Mouse (Mus musculus) large intestine, adult 2 months (tissue): ENCODE results near the gene Pf4. TPM values are rescaled to one million over a fixed set of nuclear protein-coding genes. Genes with fewer than 3 reads are reported as not detected.

ENCODE experiments used
- DNase-seq: peaks from one replicate; pipeline ENCODE4 v3.0.0-alpha.2; 2012; ENCODE audit warnings: low read depth, low spot score
- whole genome bisulfite sequencing: fragments of 180-500 bp; shearing (Covaris S2); methylation state at CpG from one replicate; pipeline ENCODE4 v1.1.7; 2018; 5-methylcytosine and 5-hydroxymethylcytosine counted together
- polyA plus RNA-seq: library from polyadenylated mRNA; depleted of rRNA; stranded (reverse); fragments of >200 nt; gene quantifications from 2 replicates; pipeline ENCODE4 v1.2.3, GENCODE M21; 2012; rRNA removed

Pf4 gene
- polyA plus RNA-seq, result 14.5 and 15.5 TPM in 2 replicates

DNA sequence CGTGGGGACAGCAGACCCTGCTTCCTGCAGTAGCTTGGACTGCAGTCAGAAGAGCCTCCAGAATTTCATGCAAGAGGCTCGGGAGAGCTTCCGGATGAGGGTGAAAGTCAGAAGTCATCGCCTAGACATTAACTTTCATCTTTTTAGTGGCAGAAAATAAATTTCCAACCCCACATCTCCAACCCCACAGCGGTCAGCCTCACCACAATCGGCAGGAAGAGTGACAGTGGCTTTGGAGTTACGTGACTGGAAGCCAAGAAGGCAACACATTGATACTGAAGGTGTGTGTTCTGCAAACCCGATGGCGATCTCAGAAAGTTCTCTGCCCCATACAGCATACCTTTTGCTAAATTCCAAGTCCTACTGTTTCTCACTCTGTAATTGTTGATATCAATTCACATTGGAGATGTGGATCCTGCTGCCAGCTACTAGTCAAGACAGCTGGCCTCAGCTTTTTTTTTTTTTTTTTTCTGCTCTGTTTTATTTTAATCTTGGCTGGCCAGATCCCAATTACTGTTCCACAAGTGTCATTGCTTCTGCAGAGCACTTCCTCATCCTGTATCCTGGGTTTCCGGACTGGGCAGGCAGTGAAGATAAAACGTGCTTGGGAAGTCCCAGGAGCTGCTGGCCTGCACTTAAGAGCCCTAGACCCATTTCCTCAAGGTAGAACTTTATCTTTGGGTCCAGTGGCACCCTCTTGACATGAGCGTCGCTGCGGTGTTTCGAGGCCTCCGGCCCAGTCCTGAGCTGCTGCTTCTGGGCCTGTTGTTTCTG, at the start of gene Pf4:
Pf4 (plus strand) TSS at position 556 of the 774 bp plus-strand sequence.
- 68% methylated on average over 16 of the region's 16 CpGs for WGBS
- DNase-seq, result no peak

DNA sequence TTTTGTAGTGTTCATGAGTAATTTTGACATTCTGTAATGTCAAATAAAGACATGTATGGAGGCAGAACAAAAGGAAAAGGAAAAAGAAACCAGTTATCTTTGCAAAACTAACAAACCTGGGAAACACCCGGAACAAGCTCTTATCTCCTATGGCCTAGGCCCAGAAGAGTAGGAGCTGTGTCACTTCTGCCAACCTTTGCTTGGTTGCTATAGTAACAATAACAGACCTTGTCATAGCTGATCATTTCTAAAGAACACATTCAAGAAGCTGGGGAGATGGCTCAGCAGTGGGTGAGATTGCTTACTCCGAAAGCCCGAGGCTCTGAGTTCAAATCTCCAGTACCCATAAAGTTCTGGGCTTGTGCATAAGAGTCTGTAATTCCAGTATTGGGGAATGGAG, 49.6 kb upstream of the Pf4 start:
- DNase-seq, result no peak
- 57% methylated on average over 3 of the region's 3 CpGs for WGBS

DNA sequence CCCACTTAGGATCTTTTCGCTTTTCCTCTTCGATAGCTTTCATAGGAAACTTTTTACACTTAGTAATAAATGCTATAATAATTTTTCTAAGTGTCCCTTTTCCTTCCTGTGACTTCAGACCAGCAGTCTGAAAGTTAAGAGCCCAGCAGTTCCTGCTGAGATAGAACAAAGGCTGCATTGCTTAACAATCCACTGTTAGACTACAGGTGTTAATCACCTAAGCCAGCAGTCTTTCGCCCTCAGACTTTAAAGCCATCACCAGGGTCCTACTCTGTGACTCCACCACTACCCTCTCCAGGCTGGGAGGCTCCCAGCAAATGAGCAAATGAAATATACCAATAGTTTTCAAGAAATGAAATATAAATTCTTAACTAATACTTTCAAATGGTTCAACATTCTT, 44.0 kb upstream of the Pf4 start:
- WGBS, result 30% methylated on average over 3 of the region's 3 CpGs
- no peak for DNase-seq

DNA sequence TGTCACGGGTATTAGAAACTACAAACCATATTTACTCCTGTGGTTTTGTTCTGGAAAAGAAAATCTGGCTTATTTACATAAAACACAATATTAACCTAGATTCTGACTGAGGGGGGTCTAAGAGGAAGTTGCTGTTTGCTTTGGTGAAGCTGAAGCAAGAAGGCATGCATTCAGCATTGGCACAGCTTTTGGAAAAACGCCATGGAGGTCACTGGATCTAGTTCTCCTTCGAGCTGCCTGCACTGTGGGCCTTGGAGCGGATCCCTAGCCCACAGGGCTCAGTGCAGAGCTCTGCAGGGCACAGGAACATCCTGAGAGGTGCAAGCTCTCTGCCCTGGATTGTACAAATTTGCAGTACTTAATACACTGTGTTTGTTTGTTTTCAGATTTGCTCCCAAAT, 40.8 kb upstream of the Pf4 start:
- 27% methylated on average over 4 of the region's 4 CpGs for WGBS
- DNase-seq, result no peak

DNA sequence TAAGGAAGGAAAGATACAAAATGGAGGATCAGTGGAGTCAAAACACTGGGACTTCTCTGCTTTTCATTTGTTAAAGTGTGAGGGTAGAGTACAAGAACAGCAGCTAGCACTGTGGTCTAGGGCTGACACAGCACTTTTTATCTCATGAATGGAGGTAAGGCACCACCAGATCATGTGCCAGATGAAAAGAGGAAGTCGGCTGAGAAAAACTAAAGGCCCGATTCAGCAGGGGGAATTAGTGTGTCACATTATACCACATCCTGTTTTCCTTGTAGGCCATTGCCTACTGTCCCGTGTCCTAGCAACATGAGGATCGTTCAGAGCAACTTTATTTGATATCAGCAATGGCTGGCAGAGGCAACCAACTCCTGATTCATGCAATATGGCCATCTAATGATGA, 30.2 kb upstream of the Pf4 start:
- no peak for DNase-seq
- 50% methylated on average over 4 of the region's 4 CpGs for WGBS

DNA sequence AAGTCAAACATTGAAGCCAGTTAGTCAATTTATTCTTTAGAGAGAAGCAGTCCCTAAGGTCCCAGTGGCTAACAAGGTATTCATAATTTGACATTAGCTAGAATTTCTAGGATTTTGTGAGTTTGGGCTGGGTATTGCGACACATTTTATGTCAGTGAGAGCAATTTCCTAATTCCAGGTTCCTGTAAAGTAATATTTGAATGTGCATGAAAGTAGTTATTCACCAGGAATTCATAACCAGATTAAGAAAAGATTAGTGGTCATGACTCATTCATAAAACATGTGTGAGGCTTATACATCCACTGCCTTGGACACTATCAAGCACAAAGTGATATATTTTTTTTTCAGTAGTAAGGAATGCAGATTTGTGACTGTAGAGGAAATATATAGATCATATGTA, 18.3 kb upstream of the Pf4 start:
- WGBS, result 91% methylated on average over 1 of the region's 1 CpGs
- no peak for DNase-seq

DNA sequence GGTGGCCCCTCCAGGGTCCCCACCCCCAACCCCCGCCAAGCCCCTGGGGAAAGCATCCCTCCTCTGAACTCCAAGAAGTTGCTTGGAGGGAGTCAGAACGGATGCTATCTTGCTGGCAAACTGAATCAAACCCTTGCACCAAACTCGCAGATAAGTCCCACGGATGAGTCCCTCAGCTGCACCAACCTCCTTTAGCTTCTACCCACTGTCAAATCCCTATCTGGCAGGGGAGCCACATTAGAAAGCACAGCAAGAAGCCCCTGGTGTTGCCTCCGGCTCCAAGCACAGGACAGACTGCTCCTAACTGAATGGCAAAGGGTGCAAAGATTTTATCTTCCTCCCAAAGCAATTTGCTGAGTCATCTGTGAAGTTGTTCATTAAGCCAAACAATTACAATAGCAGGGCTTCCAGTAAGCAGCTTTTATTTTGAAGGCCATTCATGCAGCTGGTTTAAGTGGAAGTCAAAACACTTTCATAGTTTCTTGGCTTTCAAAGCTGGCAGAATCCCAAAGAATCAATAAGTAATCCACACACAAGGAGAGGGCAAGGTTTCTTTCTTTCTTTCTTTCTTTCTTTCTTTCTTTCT, 14.1 kb upstream of the Pf4 start:
- 39% methylated on average over 5 of the region's 5 CpGs for WGBS
- no peak for DNase-seq

DNA sequence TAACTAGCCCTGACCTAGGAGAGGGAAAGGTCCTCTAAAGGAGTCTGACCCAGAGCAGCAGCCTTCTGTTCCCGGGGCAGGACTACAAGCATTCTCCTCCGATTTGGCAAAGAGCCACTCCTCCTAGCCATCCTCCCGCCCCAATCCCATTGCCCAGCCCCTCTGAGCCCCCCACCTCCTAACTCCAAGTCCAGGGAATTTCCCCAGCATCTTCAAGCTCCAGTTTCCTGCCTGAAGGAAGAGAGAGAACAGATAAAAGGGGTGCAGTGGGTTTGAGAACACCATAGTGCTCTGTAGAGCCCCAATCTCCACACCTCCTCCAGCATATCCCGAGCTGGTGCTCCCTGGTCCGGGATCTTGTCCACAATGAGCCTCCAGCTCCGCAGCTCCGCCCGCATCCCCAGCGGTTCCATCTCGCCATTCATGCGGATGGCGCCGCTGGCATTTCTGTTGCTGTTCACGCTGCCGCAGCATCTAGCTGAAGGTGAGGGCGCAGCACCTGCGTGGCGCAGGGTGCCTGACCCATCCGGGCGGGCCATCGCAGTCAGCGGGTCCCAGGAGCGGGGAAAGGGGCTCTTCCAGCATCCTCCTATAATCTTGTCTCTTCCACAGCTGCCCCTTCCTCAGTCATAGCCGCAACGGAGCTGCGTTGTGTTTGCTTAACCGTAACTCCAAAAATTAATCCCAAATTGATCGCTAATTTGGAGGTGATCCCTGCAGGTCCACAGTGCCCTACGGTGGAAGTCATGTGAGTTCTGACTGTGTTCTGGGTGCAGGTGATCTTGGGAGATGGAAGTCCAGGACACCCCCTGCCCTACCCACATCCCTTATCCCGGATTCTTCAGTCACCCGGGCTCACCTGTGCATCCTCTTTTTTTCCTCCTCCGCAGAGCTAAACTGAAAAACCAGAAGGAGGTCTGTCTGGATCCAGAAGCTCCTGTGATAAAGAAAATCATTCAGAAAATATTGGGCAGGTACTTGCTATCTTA, 12.9 kb upstream of the Pf4 start, which contains the start of gene Cxcl5:
Cxcl5 (plus strand) TSS at position 284 of the 989 bp plus-strand sequence.
- no peak for DNase-seq
- 7% methylated on average over 32 of the region's 32 CpGs for WGBS

DNA sequence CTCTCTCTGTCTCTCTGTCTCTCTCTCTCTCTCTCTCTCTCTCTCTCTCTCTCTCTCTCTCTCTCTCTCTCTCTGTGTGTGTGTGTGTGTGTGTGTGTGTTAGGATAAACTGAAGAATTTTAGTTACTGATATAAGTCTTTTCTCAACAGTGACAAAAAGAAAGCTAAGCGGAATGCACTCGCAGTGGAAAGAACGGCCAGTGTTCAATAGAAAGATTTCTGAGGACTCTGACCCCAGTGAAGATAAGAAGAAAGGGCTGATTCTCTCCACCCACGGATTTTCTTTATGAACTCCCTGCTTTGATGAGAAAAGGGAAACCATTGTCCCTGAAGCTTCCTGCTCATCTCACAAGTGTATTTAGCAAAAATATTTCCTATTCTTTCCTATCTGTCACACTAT, 11.9 kb upstream of the Pf4 start:
- 24% methylated on average over 4 of the region's 4 CpGs for WGBS
- DNase-seq, result no peak

DNA sequence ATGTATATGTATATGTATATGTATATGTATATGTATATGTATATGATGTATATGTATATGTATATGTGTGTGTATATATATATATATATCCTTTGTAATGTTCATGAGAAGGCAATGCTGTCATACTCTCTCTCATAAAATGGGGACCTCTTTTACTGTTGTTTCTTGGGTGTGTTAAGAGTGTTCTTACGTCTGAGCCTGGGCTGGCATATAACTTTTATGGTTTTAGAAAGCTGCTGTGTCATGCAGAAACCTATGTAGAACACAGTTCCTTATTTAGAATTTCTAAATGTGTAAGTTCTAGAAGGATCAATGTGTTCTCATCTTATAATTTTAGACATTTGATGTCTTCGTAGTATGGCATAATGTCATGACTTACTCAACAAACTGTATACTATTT, 11.4 kb upstream of the Pf4 start:
- 42% methylated on average over 2 of the region's 2 CpGs for WGBS
- DNase-seq, result no peak

DNA sequence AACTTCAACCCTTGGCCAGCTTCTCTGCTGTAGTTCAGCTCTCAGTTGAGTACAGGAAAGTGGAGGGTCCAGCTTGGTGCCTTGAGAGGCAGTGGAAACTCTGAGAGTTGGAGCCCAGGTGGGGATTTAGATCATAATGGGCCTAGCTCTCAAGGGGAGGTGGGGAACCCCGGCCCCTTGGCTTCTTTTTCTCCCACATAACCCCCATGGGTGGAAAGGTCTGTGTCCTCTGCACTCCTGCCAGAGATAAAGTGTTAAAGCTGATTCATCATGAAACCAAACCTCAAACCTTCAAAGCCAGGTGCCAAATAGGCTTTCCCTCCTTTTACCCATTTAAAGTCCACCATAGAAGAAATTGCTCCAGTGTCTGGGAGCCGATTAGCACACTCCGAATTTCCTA, 10.4 kb upstream of the Pf4 start:
- WGBS, result 89% methylated on average over 3 of the region's 3 CpGs
- DNase-seq, result no peak

DNA sequence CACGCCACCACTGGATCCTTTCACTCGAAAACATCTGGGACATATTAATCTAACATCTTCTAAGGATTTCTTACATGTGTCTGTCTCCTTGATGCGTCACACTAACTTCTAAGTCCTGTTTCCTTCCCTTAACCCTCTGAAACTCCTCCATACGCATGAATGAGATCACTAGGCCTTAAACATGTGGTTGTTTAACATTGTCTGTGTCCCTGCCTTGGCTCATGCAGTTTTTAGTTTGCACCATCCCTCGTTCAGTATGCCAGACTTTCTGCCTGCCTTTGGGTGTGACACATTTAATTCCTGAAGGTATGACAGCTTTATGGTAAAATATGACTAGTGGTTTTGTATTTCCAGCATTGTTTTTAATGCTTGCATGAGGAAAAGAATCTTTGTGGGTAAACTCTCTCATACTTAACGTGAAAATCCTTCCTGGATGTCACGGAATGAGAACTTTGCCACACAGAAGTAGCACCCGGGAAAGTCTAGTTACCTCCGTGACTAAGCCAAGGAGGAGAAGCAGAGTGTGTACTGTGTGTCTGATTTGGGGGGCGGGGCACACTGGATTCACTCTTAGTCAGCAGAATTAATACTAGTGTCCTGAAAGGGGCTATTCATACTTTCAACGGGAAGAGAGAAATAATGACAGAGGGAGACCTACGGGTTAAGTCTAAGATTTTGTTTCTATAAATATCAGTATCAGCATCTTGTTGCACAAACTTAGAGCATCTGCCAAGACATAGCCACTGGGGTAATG, 8.1 kb upstream of the Pf4 start:
- DNase-seq, result no peak
- 60% methylated on average over 12 of the region's 12 CpGs for WGBS

DNA sequence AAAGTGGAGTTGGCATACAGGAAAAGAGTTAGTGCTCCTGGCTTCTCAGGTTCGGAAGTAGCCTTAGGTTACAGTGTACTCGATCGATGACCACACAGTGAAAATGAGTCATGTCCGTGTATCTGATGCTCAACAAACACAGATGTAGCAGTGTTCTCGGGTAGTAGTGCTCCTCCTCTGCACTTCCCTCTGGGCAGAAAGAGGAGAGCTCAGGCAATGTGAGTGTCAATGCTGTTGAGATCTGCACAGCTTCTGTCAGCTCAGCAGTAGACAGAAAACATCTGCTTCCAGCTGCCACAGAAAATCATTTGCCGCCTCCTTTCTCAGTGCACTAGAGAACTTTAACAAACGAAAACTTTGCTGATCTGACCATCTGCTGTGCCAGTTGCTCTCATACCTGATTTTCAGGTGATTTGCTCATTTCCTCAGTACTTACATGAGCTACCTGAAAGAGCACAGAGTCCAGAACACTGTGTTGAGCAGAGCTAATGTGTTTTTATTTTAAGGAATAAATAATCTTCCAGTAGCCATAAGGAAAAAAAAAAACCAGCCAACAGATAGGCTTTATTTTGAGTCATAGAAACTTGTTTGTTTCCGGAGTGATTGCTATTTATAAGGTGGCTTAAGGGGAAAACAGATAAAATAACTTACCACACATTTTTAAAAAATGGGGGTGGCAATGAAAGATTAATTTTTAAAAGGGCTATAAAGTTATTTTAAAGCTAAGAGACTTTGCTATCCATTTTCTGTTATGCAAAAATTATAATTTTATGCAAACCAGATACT, 6.2 kb upstream of the Pf4 start:
- 58% methylated on average over 8 of the region's 8 CpGs for WGBS

DNA sequence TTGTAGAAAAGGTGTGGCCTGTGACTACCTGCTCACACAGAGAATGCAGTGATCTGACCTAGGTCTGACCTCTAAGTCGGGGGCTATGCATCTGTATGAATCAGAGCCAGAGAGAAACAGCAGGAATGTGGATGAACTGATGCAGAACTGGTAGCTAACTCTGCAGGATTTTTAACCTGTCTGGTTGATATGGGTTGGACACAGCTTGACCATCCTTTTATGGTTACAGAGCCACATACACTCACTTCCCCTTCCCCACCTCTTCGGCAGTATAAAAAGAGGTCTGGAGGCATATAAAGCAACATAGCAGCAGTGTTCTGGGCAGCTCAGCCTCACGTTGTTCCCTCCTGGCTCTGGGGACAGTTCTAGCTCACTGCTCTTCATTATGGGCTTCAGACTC, 4.0 kb upstream of the Pf4 start, which contains the start of gene Ppbp:
Ppbp (plus strand) TSS at position 301 of the 400 bp plus-strand sequence.
- no peak for DNase-seq
- 54% methylated on average over 3 of the region's 3 CpGs for WGBS

More for the DNA sequence above, 6.2 kb upstream of the Pf4 start:
- DNase-seq, result no peak

DNA sequence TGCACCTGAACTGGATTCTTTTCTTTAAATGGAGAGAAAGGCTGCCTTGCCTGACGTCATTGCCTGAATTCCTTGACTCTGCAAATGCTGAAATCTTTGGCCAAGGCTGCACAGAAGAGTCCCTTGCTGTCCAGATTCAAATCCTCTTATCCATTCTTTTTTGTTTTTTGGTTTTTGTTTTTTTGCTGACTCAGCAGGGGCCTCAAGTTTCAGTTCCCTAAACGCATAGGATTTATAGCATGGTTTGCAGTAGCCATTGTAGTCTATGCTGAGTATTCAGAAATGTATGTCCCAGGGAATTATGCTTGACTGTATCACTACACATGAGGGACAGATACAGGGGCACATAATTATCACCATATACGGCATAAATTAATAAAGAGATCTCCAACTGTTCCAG, 866 bp upstream of the Pf4 start:
- DNase-seq, result no peak
- WGBS, result 79% methylated on average over 3 of the region's 3 CpGs

DNA sequence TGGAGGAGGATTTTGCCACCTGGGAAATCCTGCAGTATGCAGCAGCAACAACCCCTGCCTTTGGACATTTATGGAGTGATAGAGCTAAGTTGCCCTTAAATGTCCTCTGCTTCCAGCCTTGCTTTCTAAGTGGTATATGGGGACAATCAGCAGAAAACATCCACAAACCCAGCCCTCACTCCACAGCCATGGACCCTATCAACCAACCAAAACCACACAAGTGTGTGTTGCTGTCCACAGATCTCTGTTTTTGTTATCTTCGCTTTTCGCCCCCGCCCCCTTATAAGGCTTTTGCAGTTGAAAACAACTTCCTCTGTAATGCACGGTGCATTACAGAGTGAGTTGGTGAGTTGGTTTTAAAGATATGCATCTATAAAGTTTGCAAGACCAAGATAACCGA, 3.3 kb downstream of the Pf4 start:
- DNase-seq, result no peak
- 81% methylated on average over 5 of the region's 5 CpGs for WGBS

DNA sequence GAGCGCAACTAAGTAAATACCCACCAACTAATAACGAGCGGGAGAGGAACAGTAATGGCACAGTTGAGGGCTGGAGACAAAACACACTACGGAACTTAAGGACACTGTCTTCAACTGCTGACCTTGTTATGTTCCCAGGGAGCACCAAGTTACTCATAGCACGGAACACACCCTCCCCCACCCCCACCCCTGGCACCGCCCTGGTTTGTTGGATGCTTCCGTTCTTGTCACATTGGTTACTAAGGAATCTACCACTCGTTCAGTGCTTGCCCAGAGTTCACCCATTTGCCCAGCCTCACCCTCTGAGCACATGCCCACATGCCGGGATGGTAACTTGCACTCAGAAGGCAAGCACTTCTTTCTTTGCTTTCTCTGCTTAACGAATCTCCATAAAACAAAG, 5.4 kb downstream of the Pf4 start:
- DNase-seq, result no peak
- WGBS, result 63% methylated on average over 10 of the region's 10 CpGs

DNA sequence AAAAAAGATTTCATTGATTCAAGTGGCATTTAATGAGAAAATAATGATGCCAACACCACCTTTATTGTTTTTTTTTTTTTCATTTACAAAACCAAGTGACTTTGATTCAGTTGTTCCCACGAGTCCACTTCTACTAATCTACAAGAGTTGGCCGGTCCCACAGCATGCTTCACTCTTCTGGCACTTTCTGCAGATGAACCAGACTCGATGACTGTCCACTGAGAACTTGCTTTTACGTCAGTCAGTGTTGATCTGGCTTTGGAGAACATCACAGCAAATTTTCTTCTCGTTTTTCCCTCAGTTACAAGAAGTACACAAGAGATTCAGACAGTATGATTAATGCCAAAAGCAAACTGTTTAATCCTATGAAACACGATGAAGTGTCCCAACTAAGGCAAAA, 6.6 kb downstream of the Pf4 start:
- DNase-seq, result no peak
- 62% methylated on average over 6 of the region's 6 CpGs for WGBS

DNA sequence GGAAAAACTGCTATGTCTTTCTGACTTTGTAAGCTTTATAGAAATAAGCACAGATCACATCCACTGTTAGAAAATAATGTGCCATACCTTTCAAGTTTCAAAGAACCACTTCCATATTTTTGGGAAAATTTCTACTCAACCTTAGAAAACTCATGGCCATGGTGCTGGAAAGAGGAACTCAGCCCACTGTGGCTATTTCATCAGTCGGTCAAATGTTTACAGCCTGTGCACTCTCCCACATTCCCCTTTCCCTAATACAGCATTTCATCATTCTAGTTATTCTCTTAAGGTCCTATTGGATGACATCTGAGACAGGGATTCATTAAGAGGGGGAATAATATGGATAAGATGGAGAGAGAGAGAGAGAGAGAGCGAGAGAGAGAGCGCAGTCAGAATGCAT, 11.5 kb downstream of the Pf4 start:
- WGBS, result 79% methylated on average over 3 of the region's 3 CpGs
- DNase-seq, result no peak
